Mouse (Mus musculus): ENCODE results near the gene Fbxl5. TPM values are rescaled to one million over a fixed set of nuclear protein-coding genes. Genes with fewer than 3 reads are reported as not detected.

Gene Fbxl5
- total RNA-seq, 2 experiments from 2014 or later, result 64.2 to 73.9 TPM

DNA sequence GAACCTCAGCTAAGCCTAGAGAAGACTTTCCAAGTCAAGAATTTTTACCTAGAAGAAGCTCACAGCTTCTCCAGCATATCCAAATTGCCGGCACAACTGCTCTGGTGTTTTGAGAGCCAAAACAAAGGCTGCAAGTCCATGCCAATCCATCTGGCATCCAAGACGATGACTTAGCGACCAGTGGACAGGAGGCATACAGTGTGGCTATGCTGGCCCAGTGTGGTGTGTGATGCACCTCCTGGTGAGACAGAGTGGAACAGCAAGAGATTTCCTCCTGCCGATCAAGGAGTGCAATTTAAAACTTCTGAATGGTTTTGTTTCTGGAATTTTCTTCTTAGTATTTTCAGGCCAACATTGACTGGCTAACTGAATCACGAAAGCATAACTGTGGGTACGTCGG lies 15.2 kb upstream of the Fbxl5 start:
- DNase-seq, result no peak

GRCm38 (mm10) chr5:43827366-43827765 lies 5.9 kb upstream of the Fbxl5 start:
- no peak for DNase-seq

DNA sequence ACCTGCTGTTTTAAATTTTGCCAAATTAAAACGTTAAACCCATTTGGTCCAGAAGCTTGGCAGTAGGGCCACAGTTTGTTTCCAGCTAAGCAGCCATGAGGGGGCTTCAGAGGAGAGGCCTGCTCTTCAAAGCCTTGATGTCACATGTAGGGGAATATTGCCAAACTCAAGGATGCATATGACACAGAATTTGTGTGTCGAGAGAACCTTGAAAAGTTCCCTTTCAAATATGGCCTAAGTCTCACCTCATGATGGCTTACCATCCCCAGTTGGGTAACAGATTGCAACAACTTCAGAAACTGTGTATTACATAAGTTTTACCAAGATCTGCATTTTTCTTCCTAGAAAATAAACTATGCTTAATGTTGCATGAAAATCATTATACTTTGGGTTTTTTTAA lies 5.4 kb upstream of the Fbxl5 start:
- DNase-seq, result no peak

DNA sequence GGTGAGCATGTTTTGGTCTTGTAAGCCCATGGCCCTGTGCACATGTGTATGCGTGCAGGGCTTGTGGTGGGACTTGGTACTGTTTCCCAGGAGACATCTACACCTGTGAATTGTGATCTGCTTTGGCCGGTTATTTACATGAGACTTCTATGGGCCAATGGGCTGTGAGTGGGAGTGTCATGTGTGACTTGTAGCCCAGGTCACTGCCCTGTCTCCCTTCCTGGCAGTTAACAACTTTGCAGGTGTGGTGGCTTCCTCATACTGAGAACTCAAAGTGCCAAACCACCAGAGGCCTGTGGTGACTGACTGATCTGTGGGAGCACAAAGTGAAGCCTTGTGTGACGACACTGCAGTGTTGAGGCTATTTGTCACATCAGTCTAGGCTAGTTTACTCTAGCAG lies 3.1 kb upstream of the Fbxl5 start:
- no peak for DNase-seq

- DNase-seq, result no peak
Observed at GRCm38 (mm10) chr5:43822824-43823223, 1.4 kb upstream of the Fbxl5 start.

DNA sequence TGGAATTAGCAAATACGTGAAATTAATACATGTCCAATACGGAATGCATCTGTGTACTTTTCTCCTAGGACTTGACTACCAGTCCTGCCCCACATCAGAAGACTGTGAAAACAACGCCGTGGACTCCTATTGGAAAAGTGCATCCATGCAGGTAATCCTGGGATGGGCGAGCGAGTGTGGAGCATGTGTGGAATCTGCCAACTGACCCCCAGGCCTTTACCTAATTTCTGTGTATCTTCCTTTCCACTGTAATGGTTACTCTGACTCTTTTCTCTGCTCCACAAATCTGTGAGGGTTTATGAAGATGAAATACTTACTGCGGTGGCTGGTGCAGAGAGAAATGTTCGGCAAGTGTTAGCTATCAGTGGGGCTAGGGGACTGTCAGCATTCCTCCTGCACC lies 761 bp upstream of the Fbxl5 start:
- DNase-seq, result no peak

DNA sequence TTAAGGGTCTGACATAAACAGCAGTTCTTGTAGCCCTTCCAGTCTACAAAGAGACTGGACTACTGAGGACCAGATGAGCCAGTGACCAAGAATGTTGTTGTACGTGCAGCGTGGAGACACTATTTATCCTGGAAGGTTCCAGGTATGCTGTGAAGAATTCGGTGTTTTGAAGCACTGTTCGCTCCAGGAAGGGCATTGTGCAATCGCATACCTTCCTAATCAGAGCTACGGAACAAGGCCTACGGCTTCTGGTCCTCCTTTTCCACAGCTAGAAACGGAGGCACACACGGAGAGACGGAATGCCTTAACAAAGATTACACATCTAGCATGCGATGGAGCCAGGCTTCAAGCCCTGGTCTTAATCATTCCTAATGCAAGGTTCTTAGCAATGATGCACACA lies 653 bp downstream of the Fbxl5 start:
- DNase-seq, result no peak

DNA sequence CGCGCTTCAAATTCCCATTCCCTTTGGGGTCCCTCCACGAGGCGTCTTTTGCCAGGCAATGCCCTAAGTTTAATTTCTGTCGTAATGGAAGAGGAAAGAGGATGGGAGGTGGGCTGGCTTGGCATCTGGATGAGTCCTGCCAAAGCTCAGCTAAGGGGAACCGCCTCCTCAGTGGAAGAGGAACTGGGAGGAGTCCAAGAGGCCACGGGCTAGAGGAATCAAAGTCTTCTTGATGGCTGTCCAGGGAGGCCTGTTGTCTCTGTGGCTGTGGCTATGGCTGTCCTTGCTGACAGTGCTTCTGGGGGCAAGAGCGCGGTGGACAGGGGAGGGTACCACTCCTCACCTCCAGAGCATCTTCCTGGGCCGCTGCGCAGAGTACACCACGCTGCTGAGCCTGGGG lies 2.7 kb downstream of the Fbxl5 start, which contains the start of gene Bst1:
TSS of gene Bst1 (plus strand) at position 191 of the 400 bp plus-strand sequence.
- no peak for DNase-seq

- no peak for DNase-seq
Observed at GRCm38 (mm10) chr5:43815769-43816168, 5.7 kb downstream of the Fbxl5 start.

DNA sequence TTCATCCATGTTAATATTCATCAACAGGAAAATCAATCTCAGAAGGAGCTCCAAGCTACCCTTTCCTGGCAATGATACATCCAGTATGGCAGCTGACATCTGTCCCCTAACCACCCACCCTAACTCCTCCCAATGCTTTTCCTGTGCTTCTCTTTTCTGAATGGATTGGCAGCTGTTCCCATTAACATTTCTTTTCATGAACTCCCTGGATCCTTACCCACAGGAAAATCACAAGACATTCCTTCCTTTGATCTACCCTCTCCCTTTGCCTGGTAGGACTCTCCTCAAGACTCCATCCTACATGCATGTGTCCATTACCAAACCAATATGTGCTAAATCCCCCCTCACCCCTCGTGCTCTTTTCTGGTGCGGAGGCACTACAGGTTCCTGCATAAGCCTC lies 6.9 kb downstream of the Fbxl5 start:
- DNase-seq, result no peak

DNA sequence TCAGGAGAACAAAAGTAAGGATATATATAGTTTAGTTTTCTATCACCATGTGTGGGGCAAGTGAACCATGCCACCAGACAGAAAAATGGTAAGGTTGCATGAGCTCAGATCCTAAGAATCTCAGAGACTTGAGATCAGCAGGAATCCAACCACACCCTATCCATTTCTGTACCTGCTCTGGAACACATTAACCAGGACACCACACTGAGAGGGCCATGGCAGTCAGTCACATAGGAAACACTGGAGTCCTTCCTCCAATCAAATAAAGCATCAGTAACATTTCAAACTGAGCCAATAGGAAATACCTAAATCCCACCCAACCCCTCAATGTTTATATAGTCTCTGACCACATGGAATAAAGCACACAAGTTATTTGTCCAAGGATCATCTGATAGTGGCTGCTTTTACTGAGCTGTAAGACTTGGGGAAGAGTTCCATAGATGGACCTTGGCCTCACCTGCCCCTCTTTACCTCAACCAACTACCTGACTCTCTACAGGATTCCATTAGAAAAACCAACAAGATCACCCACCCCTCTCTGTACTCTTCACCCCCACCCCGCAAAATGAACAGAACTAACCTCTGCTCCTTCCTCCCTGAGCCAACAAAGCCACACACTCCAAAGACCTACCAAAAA lies 10.9 kb downstream of the Fbxl5 start:
- DNase-seq, result no peak

DNA sequence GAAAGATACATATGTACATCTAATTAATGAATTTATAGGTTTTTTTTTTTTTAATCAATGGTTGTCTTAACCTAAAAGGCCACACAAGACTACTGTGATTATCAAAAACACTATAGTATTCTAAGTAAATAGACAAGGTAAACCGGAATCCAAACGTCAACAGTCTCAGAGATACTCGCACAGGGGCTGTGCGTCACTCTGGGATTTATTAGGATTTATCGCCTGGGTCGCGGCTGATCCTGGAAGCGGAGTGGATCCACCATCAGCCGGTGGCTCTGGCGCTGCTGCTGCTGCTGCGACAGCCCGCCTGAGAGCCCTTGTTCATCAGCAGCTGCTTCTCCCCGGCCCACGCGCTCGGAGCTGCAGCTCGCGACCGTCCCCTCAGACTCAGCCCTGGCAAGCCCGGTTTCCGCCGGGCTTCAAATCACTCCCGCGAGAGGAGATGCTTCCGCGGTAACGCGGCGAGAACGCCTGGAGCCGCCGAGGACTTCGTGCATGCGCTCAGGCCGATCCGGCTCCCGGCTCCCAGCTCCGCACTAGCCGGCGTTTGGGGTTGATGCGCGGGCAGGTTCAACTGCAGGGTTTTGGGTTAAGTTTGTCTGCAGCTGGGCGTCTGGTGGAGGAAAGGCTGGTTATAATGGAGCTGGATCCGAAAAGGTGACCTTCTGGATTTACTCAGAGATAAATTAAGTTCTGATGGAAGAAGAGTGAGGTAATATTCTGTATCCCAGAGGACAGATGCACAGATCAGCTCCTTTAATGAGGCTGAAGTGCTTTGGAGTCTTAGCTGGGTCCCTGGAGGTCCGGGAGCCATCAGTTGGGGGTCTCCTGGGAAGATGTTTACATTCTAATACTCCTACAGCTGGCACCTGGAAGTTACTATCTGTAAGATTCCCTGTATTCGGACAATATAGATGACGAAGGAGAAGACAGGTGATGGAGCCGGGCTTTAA lies 13.4 kb downstream of the Fbxl5 start:
- peak; percentile 84 to 89 for DNase-seq

DNA sequence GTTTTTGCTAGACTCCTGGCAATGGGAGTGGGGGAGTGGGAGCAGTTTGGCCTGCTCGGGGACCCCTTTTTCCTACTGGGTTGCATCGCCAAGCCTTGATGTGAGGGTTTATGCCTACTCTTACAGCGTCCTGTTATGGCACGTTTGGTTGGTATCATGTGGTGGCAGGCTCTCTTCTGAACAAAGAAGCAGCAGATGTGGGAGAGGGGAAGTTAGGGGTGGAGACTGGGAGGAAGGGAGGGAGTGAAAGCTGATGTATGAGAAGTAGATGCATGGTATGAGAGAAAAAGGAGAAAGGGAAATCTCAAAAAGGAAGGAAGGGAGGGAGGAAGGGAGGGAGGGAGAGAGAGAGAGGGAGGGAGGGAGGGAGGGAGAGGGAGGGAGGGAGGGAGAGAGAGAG lies 14.5 kb downstream of the Fbxl5 start:
- no peak for DNase-seq

- DNase-seq, result no peak
Observed at GRCm38 (mm10) chr5:43806340-43806739, 15.1 kb downstream of the Fbxl5 start.

DNA sequence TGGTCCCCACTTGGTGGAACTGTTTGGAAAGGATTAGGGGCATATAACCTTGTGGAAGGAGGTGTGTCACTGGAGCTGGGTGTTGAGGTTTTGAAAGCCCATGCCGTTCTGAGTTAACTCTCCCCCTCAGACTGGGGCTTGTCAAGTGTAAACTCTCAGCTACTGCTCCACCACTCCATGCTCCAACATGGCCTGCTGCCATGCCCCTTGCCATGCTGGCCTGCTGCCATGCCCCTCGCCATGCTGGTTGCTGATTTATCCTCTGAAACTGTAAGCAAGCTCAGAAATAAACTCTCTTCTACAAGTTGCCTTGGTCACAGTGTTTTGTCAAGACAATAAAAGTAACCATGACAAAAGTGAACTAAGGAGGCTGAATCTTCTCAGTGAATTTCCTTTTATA lies 16.0 kb downstream of the Fbxl5 start:
- DNase-seq, result no peak

GRCm38 (mm10) chr5:43801798-43802197 lies 19.6 kb downstream of the Fbxl5 start:
- no peak for DNase-seq

GRCm38 (mm10) chr5:43801253-43801652 lies 20.2 kb downstream of the Fbxl5 start:
- DNase-seq, result no peak

- no peak for DNase-seq
Observed at GRCm38 (mm10) chr5:43800700-43801099, 20.7 kb downstream of the Fbxl5 start.

- no peak for DNase-seq
Observed at GRCm38 (mm10) chr5:43799530-43799929, 21.9 kb downstream of the Fbxl5 start.

DNA sequence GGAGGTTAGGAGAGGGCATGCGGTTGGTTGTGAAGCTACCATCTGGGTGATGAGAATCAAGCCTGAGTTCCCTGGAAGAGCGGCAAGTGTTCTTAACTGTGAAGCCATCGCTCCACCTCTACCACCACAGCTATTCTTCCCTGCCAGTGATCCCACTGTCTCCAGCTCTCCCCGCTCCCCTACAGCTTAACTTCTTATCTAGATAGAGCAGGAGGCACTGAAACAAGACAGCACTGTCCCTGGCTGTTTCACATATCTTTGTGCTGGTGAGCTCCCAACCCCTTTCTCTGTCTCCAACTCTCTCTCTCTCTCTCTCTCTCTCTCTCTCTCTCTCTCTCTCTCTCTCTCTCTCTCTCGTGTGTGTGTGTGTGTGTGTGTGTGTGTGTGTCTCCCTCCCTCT lies 29.1 kb downstream of the Fbxl5 start:
- no peak for DNase-seq

DNA sequence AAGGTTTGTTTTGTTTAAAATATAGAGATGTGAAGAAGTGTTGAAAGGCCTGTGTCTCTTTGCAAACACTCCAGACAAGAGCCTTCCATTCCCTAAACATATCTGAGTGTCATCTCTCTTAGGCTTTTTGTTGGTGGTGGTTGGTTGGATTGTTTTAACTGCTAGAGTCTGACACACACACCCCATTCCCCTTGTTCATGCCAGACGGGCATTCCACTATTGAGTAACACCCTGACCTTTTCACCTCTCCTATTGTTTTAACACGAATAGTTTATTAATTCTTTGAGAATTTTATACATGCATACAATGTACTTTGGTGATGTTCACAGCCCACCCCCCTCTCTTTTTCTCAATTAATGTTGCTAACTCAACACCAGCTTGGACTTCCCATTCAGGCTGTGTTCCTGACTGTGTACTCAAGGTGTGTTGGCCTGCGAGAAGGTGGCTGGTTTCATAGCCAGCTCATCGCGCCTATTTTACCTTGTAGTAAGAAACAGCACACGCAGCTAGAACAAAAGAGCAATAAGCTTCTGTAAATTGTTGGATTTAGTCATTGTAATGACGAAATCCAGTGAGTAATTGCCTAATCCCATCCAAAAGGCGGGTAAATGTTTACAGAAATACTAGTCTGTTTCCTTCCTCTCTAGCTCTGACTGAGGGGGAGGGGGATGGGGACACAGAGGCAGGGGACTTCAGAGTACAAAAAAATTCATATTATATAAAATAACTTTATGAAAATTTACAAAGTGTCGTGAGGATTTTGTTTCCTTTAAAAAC lies 33.3 kb downstream of the Fbxl5 start:
- no peak for DNase-seq

GRCm38 (mm10) chr5:43786607-43787006 lies 34.8 kb downstream of the Fbxl5 start:
- no peak for DNase-seq

- DNase-seq, result no peak
Observed at GRCm38 (mm10) chr5:43783996-43784395, 37.4 kb downstream of the Fbxl5 start.
